Mouse (Mus musculus) embryo, embryonic 10.5 days (tissue): Measurements from ENCODE around the gene Ntng2.

ENCODE experiments used
- DNase-seq: peaks from one replicate; pipeline ENCODE4 v3.0.0-alpha.2; 2015; ENCODE audit warnings: low spot score

Gene Ntng2

GRCm38 (mm10) chr2:29252599-29253204, at the start of gene Ntng2:
TSS of gene Ntng2 (minus strand) at chr2:29253005.
- peak; percentile 83 for DNase-seq

- no peak for DNase-seq
Observed at GRCm38 (mm10) chr2:29295557-29295956, 42.8 kb upstream of the Ntng2 start.

GRCm38 (mm10) chr2:29287651-29288050, 34.8 kb upstream of the Ntng2 start:
- no peak for DNase-seq

GRCm38 (mm10) chr2:29277703-29278121, 24.9 kb upstream of the Ntng2 start:
- DNase-seq, result no peak

- peak; percentile 31 for DNase-seq
Observed at GRCm38 (mm10) chr2:29271803-29272518, 19.2 kb upstream of the Ntng2 start.

GRCm38 (mm10) chr2:29271098-29271497, 18.3 kb upstream of the Ntng2 start:
- no peak for DNase-seq

GRCm38 (mm10) chr2:29266810-29267209, 14.0 kb upstream of the Ntng2 start:
- no peak for DNase-seq

GRCm38 (mm10) chr2:29262436-29262915, 9.7 kb upstream of the Ntng2 start:
- no peak for DNase-seq

GRCm38 (mm10) chr2:29261126-29261525, 8.3 kb upstream of the Ntng2 start:
- no peak for DNase-seq

GRCm38 (mm10) chr2:29253205-29253865, 530 bp upstream of the Ntng2 start:
- DNase-seq, result peak; percentile 79

- peak; percentile 67 for DNase-seq
Observed at GRCm38 (mm10) chr2:29252059-29252598, 676 bp downstream of the Ntng2 start.

- peak; percentile 50 for DNase-seq
Observed at GRCm38 (mm10) chr2:29251095-29252058, 1.4 kb downstream of the Ntng2 start.

GRCm38 (mm10) chr2:29250263-29251094, 2.3 kb downstream of the Ntng2 start:
- peak; percentile 60 for DNase-seq

- peak; percentile 45 for DNase-seq
Observed at GRCm38 (mm10) chr2:29249852-29250251, 3.0 kb downstream of the Ntng2 start.

- no peak for DNase-seq
Observed at GRCm38 (mm10) chr2:29248551-29248950, 4.3 kb downstream of the Ntng2 start.

- DNase-seq, result no peak
Observed at GRCm38 (mm10) chr2:29247386-29247785, 5.4 kb downstream of the Ntng2 start.

- DNase-seq, result no peak
Observed at GRCm38 (mm10) chr2:29246891-29247290, 5.9 kb downstream of the Ntng2 start.

- DNase-seq, result no peak
Observed at GRCm38 (mm10) chr2:29246275-29246674, 6.5 kb downstream of the Ntng2 start.

- DNase-seq, result peak; percentile 62
Observed at GRCm38 (mm10) chr2:29245341-29245779, 7.4 kb downstream of the Ntng2 start.

- no peak for DNase-seq
Observed at GRCm38 (mm10) chr2:29239329-29239728, 13.5 kb downstream of the Ntng2 start.
